Mouse (Mus musculus): ENCODE results near the gene Hmg20b.

Hmg20b gene

GRCm38 (mm10) chr10:81326858-81327257 is 23.4 kb downstream of the Hmg20b start:
- DNase-seq (ENCODE audit: low spot score in 2 of 2), result no peak

DNA sequence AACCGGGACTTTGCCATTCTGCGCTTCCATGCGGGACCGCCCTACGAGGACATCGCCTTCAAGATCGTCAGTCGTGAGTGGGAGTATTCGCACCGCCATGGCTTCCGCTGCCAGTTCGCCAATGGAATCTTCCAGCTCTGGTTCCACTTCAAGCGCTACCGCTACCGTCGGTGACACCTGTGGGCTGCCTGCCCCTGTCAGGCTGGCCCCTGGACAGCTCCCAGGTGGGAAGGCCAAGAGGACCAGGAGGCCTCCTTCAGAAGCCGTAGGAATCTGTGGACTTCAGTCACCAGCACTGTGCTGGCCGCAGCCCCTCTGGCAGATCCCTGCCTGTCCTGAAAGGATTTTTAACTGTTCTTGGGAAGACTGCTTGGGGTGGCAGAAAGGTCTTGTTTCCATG is 24.5 kb downstream of the Hmg20b start:
- no peak for DNase-seq (ENCODE audit: low spot score in 2 of 2)

DNA sequence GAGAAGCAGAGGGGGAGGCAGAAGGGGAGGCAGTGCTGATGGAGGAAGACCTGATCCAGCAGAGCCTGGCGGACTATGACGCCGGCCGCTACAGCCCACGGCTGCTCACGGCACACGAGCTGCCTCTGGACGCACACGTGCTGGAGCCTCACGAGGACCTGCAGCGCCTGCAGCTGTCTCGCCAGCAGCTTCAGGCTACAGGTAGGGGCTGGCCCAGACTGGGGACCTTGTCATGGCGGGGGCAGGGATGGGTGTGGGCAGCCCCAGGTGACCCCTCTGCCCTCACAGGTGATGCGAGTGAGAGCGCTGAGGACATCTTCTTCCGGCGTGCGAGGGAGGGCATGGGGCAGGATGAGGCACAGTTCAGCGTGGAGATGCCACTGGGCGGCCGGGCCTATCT is 25.1 kb downstream of the Hmg20b start:
- no peak for DNase-seq (ENCODE audit: low spot score in 2 of 2)

- DNase-seq (ENCODE audit: low spot score in 2 of 2), result no peak
Measured at GRCm38 (mm10) chr10:81323791-81324530, 26.3 kb downstream of the Hmg20b start.

- no peak for DNase-seq (ENCODE audit: low spot score in 2 of 2)
Measured at GRCm38 (mm10) chr10:81323141-81323775, 27.0 kb downstream of the Hmg20b start.

- no peak for DNase-seq (ENCODE audit: low spot score in 2 of 2)
Measured at GRCm38 (mm10) chr10:81322444-81322843, 27.8 kb downstream of the Hmg20b start.

DNA sequence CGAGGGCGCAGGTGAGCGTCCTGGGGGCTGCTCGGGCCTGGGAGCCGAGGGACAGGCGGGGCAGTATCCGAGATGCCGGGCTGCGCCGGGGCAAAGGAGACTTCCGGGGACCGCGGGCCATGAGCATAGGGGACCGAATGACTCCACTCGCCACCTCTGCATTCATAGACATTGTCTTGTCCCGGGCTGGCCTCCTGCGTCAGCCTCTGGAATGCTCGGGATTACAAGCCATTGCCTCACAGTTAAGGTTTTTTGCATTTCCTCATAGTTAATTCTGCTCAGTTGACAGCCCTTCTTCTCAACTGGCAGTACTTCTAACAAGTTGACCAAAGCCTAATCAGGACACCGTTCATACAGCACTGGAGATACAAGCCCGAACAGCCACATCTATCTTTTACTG is 28.8 kb downstream of the Hmg20b start:
- DNase-seq (ENCODE audit: low spot score in 2 of 2), result no peak

- peak; percentile 98 to 99 for DNase-seq (ENCODE audit: low spot score in 2 of 2)
Measured at GRCm38 (mm10) chr10:81320550-81321347, 29.5 kb downstream of the Hmg20b start, which contains the start of gene Cactin. Gene Cactin (plus strand): TSS chr10:81321103.

GRCm38 (mm10) chr10:81319741-81320549 is 30.3 kb downstream of the Hmg20b start:
- no peak for DNase-seq (ENCODE audit: low spot score in 2 of 2)

GRCm38 (mm10) chr10:81319330-81319699 is 31.0 kb downstream of the Hmg20b start:
- DNase-seq (ENCODE audit: low spot score in 2 of 2), result no peak

DNA sequence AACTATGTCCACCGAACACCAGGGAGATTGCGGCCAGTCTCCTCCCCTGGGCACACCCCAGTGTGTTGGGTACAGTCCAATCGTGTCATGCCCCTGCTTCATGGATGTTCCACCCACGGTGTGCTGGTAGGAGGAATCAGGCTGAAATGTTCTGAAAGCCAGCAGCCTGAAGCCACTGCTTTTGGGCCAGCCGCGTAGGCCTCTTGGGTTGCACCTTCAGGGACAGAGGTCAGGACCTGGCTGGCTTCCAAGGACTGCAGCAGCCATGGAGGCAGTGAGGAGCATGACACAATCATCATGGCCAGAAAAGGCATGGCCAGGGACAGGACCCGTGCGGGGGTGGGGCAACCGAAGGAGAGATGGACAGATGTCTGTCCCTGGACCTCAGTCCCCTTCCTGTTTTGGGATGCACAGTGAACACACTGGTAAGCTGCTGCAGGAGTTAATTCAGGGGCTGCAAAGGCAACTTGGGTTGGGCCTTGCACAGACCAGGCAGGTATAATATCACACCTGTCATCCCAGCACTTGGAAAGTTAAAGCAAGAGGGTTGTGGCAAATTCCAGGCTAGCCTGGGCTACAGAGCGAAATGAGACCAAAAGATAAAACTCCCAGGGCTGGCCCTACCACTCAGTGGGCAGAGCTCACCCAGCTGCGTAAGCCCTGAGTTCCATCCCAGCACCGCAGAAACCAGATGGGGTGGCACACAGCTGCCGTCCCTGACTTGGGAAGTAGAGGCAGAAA is 31.5 kb downstream of the Hmg20b start:
- DNase-seq (ENCODE audit: low spot score in 2 of 2), result no peak

GRCm38 (mm10) chr10:81317273-81317672 is 33.0 kb downstream of the Hmg20b start:
- DNase-seq (ENCODE audit: low spot score in 2 of 2), result peak in 1 of 2 experiments; percentile 13

DNA sequence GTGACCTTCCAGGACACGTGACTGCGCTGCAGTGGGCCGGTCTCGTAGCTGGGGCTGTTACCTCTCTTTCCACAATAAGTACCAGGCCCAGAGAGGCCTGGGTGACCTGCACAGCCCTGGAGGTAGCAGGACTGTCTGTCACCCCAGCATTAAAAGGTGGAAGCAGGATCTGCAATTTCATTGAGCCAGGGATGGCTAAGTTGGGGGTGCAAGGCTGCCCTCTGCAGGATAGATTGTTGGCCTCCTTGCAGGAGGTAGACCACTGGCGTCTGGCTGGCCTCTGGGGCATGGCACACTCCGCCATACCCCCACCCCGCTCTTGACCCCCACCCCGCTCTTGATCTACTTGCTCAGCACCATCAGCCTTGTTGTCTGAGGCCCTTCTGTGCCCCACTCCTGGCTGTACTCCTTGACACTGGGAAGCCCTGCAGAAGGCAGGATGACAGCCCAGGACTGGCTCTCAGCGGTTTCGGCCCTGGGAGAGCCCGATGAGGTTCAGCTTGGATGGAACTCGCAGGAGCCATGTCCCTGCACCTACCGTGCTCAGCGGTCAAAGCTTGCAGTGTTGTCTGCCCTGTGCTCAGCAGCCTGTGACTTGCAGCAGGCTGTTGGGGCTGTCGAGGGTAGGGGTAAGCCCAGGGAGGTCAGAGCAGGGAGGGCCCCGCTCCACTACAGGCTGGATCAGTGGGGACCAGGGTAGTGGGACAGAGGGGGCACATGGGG is 33.8 kb downstream of the Hmg20b start:
- no peak for DNase-seq (ENCODE audit: low spot score in 2 of 2)

DNA sequence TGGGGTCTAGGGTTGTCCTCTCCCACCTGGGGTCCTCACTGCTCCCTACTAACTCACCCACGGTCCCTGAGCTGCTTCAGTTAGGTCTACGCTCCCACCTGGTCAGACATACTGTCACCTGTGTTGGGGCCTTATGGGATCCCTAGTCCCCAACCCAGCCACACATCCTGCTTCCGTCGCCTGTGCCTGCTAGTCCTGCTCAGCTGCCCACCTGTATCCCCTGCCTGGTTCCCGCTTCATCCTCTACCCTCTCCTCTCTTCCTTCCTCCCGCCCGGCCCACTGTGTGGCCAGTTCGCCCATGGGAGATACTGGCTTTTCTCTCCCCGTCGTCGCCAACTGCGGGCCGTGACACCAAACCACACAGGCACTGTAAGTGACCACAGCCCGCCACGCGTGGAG is 34.7 kb downstream of the Hmg20b start:
- no peak for DNase-seq (ENCODE audit: low spot score in 2 of 2)

- no peak for DNase-seq (ENCODE audit: low spot score in 2 of 2)
Measured at GRCm38 (mm10) chr10:81314201-81314600, 36.1 kb downstream of the Hmg20b start.

- DNase-seq (ENCODE audit: low spot score in 2 of 2), result no peak
Measured at GRCm38 (mm10) chr10:81313581-81313980, 36.7 kb downstream of the Hmg20b start.

DNA sequence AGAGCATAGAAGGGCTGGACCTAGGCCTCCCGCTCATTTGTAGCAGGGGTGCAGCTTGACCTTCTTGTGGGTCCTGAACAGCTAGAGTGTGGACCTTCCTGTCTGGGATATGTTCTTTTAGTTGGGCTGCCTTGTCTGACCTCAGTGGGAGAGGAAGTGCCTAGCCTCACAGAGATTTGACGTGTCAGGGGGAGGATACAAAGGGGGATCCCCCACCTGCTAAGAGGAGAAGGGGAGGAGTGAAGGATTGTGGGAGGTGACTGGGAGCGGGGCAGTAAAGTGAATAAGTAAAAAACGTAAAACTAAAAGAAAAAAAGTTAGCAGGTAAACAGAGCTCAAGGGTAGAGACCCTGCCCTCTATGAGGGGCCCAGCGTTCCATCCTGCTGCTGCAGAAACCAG is 40.7 kb downstream of the Hmg20b start:
- no peak for DNase-seq (ENCODE audit: low spot score in 2 of 2)

GRCm38 (mm10) chr10:81306837-81307682 is 43.2 kb downstream of the Hmg20b start:
- DNase-seq (ENCODE audit: low spot score in 2 of 2), result peak; percentile 69 to 70

- DNase-seq (ENCODE audit: low spot score in 2 of 2), result no peak
Measured at GRCm38 (mm10) chr10:81306173-81306668, 44.1 kb downstream of the Hmg20b start.

All from right cerebral cortex, adult 2 months (tissue).